Mouse (Mus musculus): Measurements from ENCODE around the gene Slc26a9. TPM values are rescaled to one million over a fixed set of nuclear protein-coding genes. Genes with fewer than 3 reads are reported as not detected.
A peak's percentile ranks its signal among the peaks of the same experiment; 100 is the strongest.

Slc26a9 gene
- polyA plus RNA-seq, 1 experiment from 2014 or later: 15.4 TPM

DNA sequence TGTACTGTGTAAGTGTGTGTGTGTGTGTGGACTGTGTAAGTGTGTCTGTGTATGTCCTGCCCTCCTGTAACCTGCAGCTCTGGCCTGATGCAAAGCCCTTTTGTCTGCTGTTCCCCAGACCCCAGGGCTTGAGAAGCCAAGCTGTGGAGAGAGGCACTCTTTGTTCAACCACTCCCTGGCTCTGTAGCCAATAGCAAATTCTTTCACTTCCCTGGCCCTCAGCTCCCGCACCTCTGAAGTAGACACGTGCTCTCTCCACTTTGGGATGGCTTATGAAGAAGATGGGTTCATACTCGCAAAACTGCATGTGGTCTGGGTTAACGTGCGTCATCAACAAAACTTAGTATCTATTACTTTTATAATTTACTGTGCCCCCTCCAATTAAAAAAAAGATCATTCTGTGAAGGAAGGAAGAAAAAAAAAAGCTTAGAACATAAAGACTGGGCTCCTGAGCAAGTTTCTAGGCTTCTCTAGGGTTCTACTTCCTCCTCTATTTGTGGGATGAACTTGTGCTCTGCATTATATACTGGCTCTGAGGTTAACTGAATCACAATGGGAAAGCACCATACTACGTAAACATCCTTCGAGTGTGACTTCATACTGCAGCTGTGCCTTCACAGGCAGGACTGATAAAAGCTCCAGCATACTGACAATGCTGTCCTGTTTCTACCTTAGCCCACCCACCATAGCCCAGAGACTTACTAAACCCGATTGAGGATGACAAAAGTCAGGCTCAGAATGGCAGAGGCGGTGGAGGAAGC is 16.0 kb downstream of the Slc26a9 start:
- Histone ChIP-seq H3K9me3 (ENCODE audit: control insufficient read depth, low read length) (no peaks in the 10 kb centered on the region), H3K27ac (replicated peaks) (peak overlapping the region; percentile 35; the same call in 1 of the 2 replicates), H3K27me3 (ENCODE audit: control insufficient read depth, insufficient read depth, low read length) (no peaks in the 10 kb centered on the region), H3K4me2 (replicated peaks; ENCODE audit: low read depth) (no peak overlapping the region), H3K4me3 (ENCODE audit: low read depth, low read length) (no peak overlapping the region), H3K4me1 (replicated peaks; ENCODE audit: control insufficient read depth, insufficient read depth) (no peaks in the 10 kb centered on the region), H3K9ac (ENCODE audit: low read length) (no peak overlapping the region), H3K36me3 (ENCODE audit: control insufficient read depth, insufficient read depth, low read length) (no peaks in the 10 kb centered on the region)
- 49% methylated on average over 9 of the region's 9 CpGs for WGBS
- DNase-seq (ENCODE audit: low spot score) (peak; percentile 16), ATAC-seq (ENCODE audit: low FRiP score, low TSS enrichment) (no peak)
- TF ChIP-seq CTCF (IDR thresholded peaks at IDR 0.05; ENCODE audit: low read depth) (no peak), EP300 (optimal IDR thresholded peaks at IDR 0.05) (no peak)

DNA sequence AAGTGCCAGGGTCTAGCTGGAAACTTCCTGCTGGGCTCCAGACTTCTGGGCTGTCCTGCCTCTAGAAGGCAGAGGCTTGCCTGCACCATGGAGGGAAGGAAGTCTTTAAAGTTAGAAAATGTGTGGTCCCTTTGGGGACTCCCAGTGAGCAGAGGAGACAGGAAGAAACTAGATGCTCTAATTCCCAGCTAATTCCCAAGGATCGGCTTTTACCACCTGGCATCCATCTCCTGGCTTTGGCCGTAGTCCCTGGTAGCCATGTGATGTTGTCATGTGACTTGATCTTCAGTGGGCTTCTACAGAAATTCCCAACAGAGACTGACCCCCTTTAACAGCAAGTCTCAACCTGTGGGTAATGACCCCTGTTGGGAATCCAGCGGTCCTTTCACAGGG is 16.6 kb downstream of the Slc26a9 start:
- TF ChIP-seq EP300 (optimal IDR thresholded peaks at IDR 0.05) (no peak), CTCF (IDR thresholded peaks at IDR 0.05; ENCODE audit: low read depth) (no peak)

DNA sequence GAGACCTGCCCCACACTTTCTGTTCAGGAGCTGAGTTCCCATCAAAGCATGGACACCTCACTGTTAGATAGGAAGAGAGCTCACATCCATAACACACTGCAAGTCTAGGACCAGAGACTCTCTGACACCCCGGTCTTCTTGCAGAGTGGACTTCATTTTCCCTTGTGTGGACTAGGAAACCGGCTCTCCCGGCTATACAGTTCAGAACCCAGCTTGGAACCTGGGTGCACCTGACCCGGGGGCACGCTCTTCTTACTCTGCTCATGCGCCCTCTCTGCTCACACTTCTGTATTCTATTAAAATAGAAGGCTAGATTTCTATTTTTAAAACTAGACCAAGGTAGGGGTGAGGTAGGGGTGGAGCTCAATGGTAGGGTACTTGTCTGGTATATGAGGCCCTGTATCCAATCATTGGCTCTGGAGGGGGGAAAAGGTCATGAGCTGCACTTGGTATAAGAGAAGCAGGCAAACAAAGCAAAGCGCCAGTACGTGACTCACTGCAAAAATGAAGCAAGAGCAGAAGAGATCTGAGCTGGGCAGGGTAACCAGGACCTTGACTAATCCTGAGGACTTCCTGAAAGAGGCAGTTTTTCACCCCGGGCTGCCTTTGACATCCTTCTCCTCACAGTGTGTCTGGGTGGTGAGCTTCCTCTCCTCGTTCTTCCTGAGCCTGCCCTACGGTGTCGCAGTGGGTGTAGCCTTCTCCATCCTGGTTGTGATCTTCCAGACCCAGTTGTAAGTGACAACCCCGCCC is 17.4 kb downstream of the Slc26a9 start:
- Histone ChIP-seq H3K27me3 (ENCODE audit: control insufficient read depth, insufficient read depth, low read length) (no peaks in the 10 kb centered on the region), H3K9me3 (ENCODE audit: control insufficient read depth, low read length) (no peaks in the 10 kb centered on the region), H3K9ac (ENCODE audit: low read length) (no peak overlapping the region), H3K36me3 (ENCODE audit: control insufficient read depth, insufficient read depth, low read length) (no peaks in the 10 kb centered on the region), H3K4me2 (replicated peaks; ENCODE audit: low read depth) (no peak overlapping the region), H3K27ac (replicated peaks) (peak overlapping the region; percentile 45; the same call in 1 of the 2 replicates), H3K4me1 (replicated peaks; ENCODE audit: control insufficient read depth, insufficient read depth) (no peaks in the 10 kb centered on the region), H3K4me3 (ENCODE audit: low read depth, low read length) (no peak overlapping the region)
- WGBS: 64% methylated on average over 13 of the region's 13 CpGs
- peak; percentile 62 for DNase-seq (ENCODE audit: low spot score)
- peak; percentile 78 for ATAC-seq (ENCODE audit: low FRiP score, low TSS enrichment)
- TF ChIP-seq EP300 (optimal IDR thresholded peaks at IDR 0.05) (no peak), CTCF (IDR thresholded peaks at IDR 0.05; ENCODE audit: low read depth) (no peak)

More for the DNA sequence above, 16.6 kb downstream of the Slc26a9 start:
- DNase-seq (ENCODE audit: low spot score) (peak; percentile 14), ATAC-seq (ENCODE audit: low FRiP score, low TSS enrichment) (no peak)
- Histone ChIP-seq H3K4me3 (ENCODE audit: low read depth, low read length) (no peak overlapping the region), H3K36me3 (ENCODE audit: control insufficient read depth, insufficient read depth, low read length) (no peaks in the 10 kb centered on the region), H3K27me3 (ENCODE audit: control insufficient read depth, insufficient read depth, low read length) (no peaks in the 10 kb centered on the region), H3K9ac (ENCODE audit: low read length) (no peak overlapping the region), H3K27ac (replicated peaks) (peak overlapping the region; percentile 35; the same call in 1 of the 2 replicates), H3K9me3 (ENCODE audit: control insufficient read depth, low read length) (no peaks in the 10 kb centered on the region), H3K4me2 (replicated peaks; ENCODE audit: low read depth) (no peak overlapping the region), H3K4me1 (replicated peaks; ENCODE audit: control insufficient read depth, insufficient read depth) (no peaks in the 10 kb centered on the region)
- WGBS: 67% methylated on average over 3 of the region's 3 CpGs

DNA sequence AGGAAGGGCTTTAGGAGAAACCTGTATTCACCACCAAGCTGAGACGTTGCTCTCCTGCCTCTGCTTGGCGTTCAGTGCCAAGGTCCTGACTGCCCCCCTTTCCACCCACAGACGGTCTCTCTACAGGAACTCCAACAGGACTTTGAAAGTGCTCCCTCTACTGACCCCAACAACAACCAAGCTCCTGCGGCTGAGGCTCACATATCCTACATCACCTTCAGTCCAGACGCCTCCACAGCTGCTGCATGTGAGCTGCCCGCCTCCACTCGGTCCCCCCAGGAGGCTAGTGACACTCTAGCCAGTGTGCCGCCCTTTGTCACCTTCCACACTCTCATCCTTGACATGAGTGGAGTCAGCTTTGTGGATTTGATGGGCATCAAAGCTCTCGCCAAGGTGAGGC is 19.9 kb downstream of the Slc26a9 start:
- H3K9ac ChIP-seq (ENCODE audit: low read length): no peak overlapping the region

GRCm38 (mm10) chr1:131764581-131765338 is 20.9 kb downstream of the Slc26a9 start:
- DNase-seq (ENCODE audit: low spot score) (no peak), ATAC-seq (ENCODE audit: low FRiP score, low TSS enrichment) (no peak)
- H3K27me3 ChIP-seq (ENCODE audit: control insufficient read depth, insufficient read depth, low read length): no peaks in the 10 kb centered on the region
- 53% methylated on average over 8 of the region's 8 CpGs for WGBS
- H3K4me2 ChIP-seq (replicated peaks; ENCODE audit: low read depth): no peak overlapping the region
- no peak overlapping the region for H3K4me3 ChIP-seq (ENCODE audit: low read depth, low read length)
- no peaks in the 10 kb centered on the region for H3K36me3 ChIP-seq (ENCODE audit: control insufficient read depth, insufficient read depth, low read length)
- H3K9me3 ChIP-seq (ENCODE audit: control insufficient read depth, low read length): no peaks in the 10 kb centered on the region
- TF ChIP-seq CTCF (IDR thresholded peaks at IDR 0.05; ENCODE audit: low read depth) (no peak), EP300 (optimal IDR thresholded peaks at IDR 0.05) (no peak)
- no peak overlapping the region for H3K27ac ChIP-seq (replicated peaks)
- H3K9ac ChIP-seq (ENCODE audit: low read length): no peak overlapping the region
- no peaks in the 10 kb centered on the region for H3K4me1 ChIP-seq (replicated peaks; ENCODE audit: control insufficient read depth, insufficient read depth)

More for the DNA sequence above, 19.9 kb downstream of the Slc26a9 start:
- DNase-seq (ENCODE audit: low spot score) (peak; percentile 18), ATAC-seq (ENCODE audit: low FRiP score, low TSS enrichment) (no peak)
- H3K4me2 ChIP-seq (replicated peaks; ENCODE audit: low read depth): no peak overlapping the region
- H3K4me3 ChIP-seq (ENCODE audit: low read depth, low read length): no peak overlapping the region
- H3K9me3 ChIP-seq (ENCODE audit: control insufficient read depth, low read length): no peaks in the 10 kb centered on the region
- H3K36me3 ChIP-seq (ENCODE audit: control insufficient read depth, insufficient read depth, low read length): no peaks in the 10 kb centered on the region
- no peaks in the 10 kb centered on the region for H3K27me3 ChIP-seq (ENCODE audit: control insufficient read depth, insufficient read depth, low read length)
- no peaks in the 10 kb centered on the region for H3K4me1 ChIP-seq (replicated peaks; ENCODE audit: control insufficient read depth, insufficient read depth)
- 65% methylated on average over 9 of the region's 9 CpGs for WGBS
- TF ChIP-seq CTCF (IDR thresholded peaks at IDR 0.05; ENCODE audit: low read depth) (peak; percentile 44), EP300 (optimal IDR thresholded peaks at IDR 0.05) (no peak)
- H3K27ac ChIP-seq (replicated peaks): no peak overlapping the region
